Mouse (Mus musculus): ENCODE measurements around the gene Olfr235.
"Not testable (repeated sequence)": the region's sequence is repeated elsewhere in the genome, so short reads cannot be mapped to it uniquely, and the experiment has no call there.

Olfr235 gene

DNA sequence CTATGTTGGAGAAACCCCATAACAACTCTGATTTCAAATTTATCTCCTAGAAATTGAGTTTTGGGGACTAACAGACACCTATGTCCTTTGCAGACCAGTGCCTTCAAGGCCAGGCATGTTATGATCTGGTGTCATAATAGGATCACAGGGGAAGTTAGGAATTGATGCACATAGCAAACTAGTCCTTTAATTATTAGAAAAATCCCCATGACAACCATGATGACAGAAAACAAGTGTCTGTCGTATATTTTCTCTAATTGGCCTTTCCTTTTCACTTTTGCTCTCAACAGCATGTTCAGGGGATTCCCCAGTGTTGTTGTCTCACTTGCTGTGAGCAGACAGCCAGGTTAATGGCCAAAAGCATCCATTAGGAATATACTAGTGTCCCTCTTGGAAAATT is at the start of gene Olfr235:
TSS of gene Olfr235 (plus strand) at position 301 of the 400 bp plus-strand sequence.
- no peak for DNase-seq (ENCODE audit: inconsistent ontology term)

DNA sequence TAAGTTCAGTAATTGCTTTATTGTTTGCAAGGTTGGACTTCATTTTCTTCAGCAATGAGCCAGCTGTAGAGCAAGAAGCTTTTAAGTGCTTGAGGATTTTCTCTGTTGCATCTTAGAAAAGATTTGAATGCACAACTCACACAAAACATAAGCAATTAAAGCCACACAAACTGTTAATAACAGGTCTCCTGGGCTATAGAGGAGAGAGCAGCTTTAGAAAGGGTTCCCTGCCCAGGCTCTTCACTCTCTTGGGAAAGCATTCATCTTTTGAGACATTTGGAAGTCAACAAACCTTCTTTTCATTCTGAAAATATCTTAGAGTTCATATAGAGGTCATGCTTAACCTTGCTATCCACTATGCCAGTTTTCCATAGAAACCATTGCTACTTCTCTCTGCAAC is 28.3 kb upstream of the Olfr235 start, which contains the start of gene Olfr1432:
TSS of gene Olfr1432 (minus strand) at position 101 of the 400 bp plus-strand sequence.
- not testable (repeated sequence) for DNase-seq (ENCODE audit: inconsistent ontology term)

DNA sequence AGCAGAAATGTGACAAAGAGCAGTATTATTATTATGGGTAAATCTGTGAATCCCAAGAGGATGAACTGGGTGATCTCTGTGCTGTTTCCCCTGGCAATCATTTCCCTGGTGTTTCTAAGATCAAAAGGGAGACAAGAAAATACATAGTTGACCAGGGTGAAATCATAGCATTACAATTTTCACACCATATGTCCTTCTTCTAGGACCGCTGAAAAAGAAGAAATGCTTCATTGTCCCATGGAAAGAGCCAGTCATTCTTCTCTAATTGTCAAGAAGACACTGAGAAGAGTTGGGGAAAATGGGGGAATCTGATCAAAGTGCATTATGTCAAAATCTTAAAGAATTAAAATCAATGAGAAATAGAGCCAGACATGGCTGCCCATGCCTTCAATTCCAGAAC is 19.3 kb upstream of the Olfr235 start, which contains the start of gene Olfr262:
TSS of gene Olfr262 (minus strand) at position 101 of the 400 bp plus-strand sequence.
- DNase-seq (ENCODE audit: inconsistent ontology term), result no peak

DNA sequence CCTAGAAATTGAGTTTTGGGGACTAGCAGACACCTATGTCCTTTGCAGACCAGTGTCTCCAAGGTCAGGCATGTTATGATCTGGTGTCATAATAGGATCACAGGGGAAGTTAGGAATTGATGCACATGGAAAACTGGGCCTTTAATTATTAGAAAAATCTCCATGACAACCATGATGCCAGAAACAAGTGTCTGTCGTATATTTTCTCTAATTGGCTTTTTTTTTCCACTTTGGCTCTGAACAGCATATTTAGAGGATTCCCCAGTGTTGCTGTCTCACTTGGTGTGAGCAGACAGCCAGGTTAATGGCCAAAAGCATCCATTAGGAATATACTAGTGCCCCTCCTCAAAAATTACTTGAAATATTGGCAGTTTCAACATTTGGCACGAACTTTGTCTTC is 18.7 kb downstream of the Olfr235 start, which contains the start of gene Olfr1434:
TSS of gene Olfr1434 (plus strand) at position 301 of the 400 bp plus-strand sequence.
- no peak for DNase-seq (ENCODE audit: inconsistent ontology term)

DNA sequence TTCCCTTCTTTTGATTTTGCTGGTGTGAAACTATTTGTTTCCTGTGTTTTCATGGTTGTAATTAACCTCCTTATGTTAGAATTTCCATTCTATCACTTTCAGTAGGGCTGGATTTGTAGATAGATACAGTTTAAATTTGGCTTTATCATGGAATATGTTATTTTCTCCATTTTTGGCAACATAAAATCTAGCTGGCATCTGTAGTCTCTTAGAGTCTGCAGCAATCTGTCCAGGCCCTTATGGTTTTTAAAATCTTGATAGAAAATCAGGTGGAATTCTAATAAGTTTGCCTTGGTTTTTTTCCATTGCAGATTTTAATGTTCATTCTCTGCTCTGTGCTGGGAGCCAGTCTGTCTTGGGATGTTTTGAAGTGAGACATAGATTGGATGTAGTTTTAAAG is 32.1 kb downstream of the Olfr235 start:
- no peak for DNase-seq (ENCODE audit: inconsistent ontology term)

DNA sequence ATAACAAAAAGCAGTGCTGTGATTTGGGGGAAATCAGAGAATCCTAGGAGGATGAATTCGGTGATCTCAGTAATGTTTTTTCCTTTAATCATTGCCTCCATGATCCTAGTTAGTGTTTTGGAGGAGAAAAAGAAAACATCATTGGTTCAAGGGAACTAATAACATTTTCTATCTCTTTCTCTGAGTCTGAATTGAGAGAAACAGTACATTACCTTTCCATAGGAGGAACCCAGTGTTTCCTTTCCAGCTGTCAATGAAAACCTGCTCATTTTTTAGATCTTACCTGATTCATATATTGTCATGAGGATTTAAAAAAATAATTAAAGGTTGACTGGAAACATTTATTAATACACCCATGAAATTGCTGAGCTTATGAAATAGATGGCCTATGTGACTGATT is 38.2 kb downstream of the Olfr235 start, which contains the start of gene Olfr1436:
TSS of gene Olfr1436 (minus strand) at position 101 of the 400 bp plus-strand sequence.
- DNase-seq (ENCODE audit: inconsistent ontology term), result not testable (repeated sequence)
